Mouse (Mus musculus) thymus, postnatal 4 days (tissue): ENCODE measurements around the gene Ankrd6.

Experiments
- DNase-seq: peaks from one replicate; pipeline ENCODE4 v3.0.0; 2021

Ankrd6 gene

DNA sequence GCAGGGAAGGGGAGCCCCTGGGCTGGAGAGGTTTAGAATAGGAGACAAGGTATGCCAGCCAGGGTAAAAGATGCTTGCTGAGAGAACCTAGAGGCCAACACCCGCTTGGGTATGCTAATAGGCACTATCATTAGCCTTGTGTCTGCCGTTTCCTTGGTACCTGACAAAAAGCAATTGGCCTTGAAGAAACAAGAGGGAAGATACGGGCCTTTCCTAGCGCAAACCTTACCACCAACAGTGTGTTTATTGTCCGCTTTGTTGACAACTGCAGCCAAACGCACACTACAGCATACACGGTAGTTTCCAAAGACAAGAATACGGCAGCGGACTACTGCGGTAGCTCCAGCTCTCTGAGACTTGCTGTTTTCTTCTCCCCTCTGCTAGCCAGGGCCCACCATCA, 59.3 kb downstream of the Ankrd6 start:
- DNase-seq, result no peak

DNA sequence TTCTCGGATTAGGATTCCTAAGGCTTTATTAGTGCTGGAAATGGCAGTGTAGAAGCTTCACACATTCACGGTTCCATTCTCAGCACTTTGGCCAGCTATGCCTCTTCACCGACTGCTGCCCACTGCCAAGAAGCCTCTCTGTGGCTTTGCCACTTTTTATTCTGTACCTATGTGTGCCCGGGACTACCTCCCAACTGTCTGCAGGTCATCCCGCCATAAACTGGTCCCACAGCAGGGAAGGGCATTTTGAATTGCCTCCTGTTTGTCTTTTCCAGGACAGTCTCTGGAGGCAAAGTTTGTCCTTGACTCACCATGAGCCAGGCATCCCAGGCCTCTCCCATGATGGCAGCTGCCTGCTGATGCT, 59.9 kb downstream of the Ankrd6 start:
- DNase-seq, result no peak

- no peak for DNase-seq
These were observed 60.5 kb downstream of the Ankrd6 start for GRCm38 (mm10) chr4:32889996-32890734.

DNA sequence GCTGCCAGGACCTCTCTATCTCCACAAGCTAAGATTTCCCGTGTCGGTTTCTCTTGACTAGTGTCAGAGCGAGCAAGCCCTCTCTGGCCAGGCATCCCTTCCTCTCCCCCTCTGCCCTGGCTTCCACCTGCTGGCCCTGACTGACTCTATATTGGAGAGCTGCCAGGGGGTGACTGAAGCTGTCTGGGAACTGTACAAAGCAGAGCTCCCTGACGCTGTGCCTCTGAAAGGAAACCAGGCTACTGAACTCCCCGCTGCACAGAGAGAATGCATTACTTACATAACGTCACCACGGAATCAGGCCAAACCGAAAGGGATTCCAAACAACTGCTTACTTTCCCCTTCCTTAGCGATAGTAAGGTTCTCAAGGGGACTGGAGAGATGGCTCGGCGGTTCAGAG, 61.4 kb downstream of the Ankrd6 start:
- DNase-seq, result no peak

- DNase-seq, result no peak
These were observed 64.2 kb downstream of the Ankrd6 start for GRCm38 (mm10) chr4:32886479-32886878.

DNA sequence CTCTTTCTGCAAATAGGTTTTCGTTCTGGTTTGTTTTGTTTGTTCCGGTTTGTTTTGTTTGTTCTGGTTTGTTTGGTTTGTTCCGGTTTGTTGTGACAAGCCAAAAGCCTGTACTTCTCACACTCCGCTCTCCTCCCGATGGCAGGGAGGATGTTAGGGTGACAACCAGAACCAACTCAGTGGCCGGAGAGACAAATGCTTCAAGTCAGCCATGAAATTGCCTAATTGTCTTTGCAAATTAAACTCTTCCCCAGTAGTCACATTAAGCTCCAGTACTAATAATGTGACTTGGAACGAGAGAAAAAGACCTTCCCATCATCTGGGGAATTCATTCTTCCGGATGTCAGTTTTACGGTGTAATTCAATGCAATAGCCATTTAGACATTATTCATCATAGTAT, 66.0 kb downstream of the Ankrd6 start:
- DNase-seq, result no peak

- DNase-seq, result no peak
These were observed 69.6 kb downstream of the Ankrd6 start for GRCm38 (mm10) chr4:32881001-32881400.

DNA sequence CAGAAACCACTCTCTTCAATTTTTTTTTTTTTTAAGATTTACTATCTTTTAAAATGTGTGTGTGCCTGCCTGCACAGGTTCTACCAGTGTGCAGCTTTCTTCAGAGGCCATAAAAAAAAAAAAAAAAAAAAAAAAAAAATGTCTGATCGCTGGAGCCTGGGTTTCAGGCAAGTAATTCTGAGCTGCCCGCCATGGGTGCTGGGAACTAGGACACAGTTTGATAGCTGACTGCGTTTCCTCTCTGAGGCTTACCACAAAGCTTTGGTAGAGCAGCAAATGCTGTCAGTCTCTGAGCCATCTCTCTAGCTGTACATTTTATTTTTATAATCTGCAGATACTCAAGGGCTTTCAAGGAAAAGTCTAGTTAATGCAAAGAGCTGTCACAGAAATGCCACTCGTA, 76.0 kb downstream of the Ankrd6 start:
- DNase-seq, result peak; percentile 58

GRCm38 (mm10) chr4:32872189-32872749, 78.4 kb downstream of the Ankrd6 start:
- no peak for DNase-seq

DNA sequence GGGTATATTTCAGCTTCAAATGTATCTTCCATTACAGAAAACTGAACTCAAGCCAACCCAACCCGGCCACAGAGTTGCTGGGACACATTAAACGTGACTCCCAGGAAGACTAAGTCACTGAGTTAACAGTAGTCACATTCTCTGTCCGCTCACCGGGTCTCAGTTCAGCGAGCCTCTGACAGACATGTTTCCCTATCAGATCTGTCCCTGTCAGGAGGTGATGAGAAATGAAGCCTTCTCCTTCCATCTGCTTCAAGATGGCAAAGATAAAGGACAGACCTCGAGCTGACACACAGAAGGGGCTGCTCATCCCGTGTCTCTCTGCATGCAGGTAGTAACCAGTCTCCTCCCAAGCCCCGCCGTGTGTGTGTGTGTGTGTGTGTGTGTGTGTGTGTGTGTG, 81.3 kb downstream of the Ankrd6 start:
- peak; percentile 34 for DNase-seq

DNA sequence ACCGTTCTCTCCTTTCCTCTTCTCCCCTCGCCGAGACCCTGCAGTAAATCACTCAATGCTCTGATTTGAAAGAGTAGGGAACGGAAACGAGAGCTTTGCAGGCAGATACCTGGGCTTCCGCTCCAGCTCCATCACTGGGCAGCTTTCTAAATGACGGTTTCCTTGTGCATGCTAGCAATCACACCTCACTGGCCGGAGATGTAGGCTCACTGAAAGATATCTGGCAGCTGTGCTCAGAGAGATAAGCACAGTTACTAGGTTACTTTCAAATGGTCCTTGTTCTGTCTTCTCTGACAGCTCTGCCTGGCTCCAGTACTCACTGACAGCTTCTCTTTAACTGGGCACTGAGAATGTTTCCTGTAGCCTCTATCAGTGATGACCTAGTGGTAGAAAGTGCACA, 81.8 kb downstream of the Ankrd6 start:
- DNase-seq, result peak; percentile 49

DNA sequence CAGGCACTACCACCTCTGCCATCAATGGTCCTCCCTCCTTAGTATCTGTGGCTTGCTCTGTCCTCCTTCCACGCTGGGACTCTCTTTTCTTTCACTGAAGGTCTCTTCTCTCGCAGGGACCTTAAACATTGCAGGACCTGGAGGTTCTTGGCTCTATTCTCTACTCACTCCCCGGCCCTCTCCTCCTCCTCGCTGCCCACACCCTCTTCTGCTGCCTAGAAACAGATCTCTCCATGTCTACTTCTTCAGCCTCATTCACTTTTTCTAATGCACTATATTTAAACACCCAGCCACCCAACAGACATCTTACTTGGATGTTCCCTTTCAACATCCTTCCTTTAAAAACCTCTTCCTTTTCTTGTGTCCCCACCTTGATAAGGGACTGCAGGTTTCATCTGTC, 82.2 kb downstream of the Ankrd6 start:
- DNase-seq, result no peak

DNA sequence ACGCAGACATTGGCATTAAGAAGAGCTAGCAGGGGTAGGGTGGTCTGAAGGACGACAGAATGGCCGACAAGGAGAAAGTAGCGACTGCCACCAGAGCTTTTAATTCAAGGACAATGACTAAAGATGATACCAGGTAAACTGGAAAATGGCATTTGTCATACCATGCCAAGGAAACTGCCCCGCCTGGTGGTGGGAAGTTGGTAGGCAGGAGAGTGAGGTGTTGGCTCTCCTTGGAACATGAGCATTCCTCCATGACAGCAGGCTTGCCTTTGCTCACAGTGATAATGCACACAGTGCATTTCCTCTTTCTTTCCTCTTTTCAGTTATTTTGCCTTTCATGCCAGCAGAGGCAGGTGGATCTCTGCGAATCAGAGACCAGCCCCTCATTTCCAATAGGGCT, 83.2 kb downstream of the Ankrd6 start:
- DNase-seq, result peak; percentile 46

DNA sequence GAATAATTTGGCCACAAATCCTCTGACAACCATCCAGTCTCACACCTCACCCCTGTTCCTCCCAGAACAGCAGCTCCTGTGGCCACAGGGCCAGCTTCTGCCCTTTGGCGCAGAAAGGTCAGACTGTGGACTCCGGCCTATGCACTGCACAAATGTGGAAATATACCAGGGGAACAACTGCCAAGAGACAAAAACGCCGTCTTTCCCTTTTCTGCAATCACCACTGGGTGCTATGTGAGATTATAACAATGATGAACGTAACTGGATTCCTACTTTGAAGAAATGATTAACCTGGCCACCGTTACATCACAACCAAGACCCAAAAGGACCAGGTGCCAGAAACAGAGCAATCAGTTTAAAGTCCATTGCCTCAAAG, 85.8 kb downstream of the Ankrd6 start:
- DNase-seq, result no peak

DNA sequence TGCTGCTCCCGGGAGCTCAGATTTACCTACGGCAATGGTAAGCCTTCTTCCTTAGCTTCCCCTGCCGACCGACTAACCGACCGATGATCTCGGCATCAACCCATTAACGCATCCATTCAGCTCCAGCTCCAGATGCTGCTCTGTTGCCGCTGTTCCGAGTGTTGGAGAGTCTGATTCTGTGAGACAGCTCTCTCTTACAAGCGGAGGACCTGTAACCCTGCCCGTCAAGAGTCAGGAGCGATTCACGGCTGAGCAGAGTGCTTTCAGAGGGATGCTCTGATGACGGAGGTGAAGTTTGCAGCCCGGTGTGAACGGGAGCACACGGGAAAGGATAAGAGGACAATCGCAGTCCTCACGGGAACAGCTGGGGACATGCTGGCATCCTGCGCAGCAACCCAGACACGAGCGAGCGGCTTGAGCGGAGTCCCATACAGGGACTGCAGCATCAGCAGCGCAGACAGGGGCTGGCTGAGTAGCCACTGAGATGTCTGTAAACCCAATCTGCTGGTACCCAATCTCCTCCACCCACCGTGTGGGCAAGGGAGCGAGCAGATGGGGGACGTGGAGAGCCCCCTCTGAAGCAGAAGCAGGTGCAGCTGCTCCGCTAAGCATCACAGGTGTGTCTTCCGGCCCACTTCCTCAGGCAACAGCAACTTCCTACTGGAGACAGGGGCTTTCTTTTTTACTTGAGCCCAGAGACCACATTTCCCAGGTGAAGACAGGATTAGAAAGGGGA, 86.3 kb downstream of the Ankrd6 start:
- DNase-seq, result peak; percentile 58

GRCm38 (mm10) chr4:32863447-32864130, 87.1 kb downstream of the Ankrd6 start:
- no peak for DNase-seq

GRCm38 (mm10) chr4:32862751-32863446, 87.7 kb downstream of the Ankrd6 start:
- DNase-seq, result peak; percentile 40

- peak; percentile 74 for DNase-seq
These were observed 88.5 kb downstream of the Ankrd6 start for GRCm38 (mm10) chr4:32862011-32862750.

DNA sequence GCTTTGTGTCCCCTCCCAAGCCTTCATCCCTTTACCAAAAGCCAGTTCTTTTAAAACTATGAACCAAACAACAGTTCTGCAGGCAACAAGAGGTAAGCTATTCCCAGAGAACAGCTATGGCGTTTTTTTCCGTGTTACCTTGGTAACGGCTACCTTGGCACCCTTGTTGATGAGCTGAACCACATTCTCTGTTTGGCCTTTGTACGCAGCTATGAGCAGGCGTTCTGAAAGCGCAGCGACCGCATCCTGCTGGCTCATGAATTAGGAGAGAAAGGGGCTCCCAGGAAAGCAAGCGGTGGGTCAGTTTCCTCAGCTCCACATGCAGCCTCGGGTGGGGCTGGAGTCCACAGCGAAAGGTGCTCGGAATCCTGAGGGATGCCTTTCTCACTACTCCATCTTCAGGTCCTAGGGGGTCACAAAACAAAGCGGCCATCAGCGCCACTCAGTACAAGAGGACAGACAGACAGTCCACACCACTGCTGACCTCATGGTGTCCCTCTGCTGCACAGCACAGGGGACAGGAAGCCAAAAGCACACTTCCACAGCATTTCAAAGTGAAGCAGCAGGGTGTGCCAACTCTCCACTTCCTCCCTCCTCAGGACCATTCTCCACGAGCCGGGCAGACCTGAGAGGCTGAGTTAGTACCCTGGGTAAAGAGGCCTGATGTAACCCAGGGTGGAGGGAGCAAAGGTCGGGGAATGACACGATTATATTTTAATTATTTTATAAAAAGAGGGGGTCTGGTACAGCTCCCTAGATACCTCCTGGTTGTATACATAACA, 90.3 kb downstream of the Ankrd6 start:
- DNase-seq, result no peak

GRCm38 (mm10) chr4:32855580-32855979, 95.1 kb downstream of the Ankrd6 start:
- no peak for DNase-seq

- no peak for DNase-seq
These were observed 95.7 kb downstream of the Ankrd6 start for GRCm38 (mm10) chr4:32854956-32855355.
